Mouse (Mus musculus) brain, embryonic 14.5 days (tissue): ENCODE measurements at regions not wholly inside any gene's neighbourhood (a gene's known extent, or its start where the extent isn't known, plus 50 kb on each side); places are given as distances from the start of the nearest gene placed in this dataset.

ENCODE experiments used
- DNase-seq: peaks from one replicate; pipeline ENCODE4 v3.0.0-alpha.2; 2011; ENCODE audit warnings: low read depth
- CTCF ChIP-seq: fragments of 200-500 bp; IDR thresholded peaks from 2 replicates; pipeline ENCODE4 v1.5.1; 2012; ENCODE audit warnings: inconsistent platforms, mild to moderate bottlenecking, moderate library complexity, borderline replicate concordance; ENCODE audit not compliant: insufficient read depth, insufficient read length; ENCODE audit errors: extremely low read depth
- POLR2A ChIP-seq: fragments of 200-500 bp; IDR thresholded peaks from 2 replicates; pipeline ENCODE4 v1.6.1; 2012; ENCODE audit warnings: mild to moderate bottlenecking, inconsistent platforms, borderline replicate concordance; ENCODE audit not compliant: poor library complexity, insufficient read depth, insufficient read length, severe bottlenecking; ENCODE audit errors: extremely low read depth

GRCm38 (mm10) chr14:28626951-28627350 is 122.4 kb downstream of the Wnt5a start:
- DNase-seq, result no peak
- TF ChIP-seq POLR2A (no peak), CTCF (no peak)

GRCm38 (mm10) chr14:28635175-28635574 is 130.6 kb downstream of the Wnt5a start:
- no peak for DNase-seq
- TF ChIP-seq POLR2A, result no peak
- TF ChIP-seq CTCF, result no peak

- no peak for TF ChIP-seq POLR2A
- TF ChIP-seq CTCF, result no peak
- no peak for DNase-seq
Measured at GRCm38 (mm10) chr14:28639056-28639455, 134.5 kb downstream of the Wnt5a start.

- DNase-seq, result no peak
- TF ChIP-seq CTCF (no peak), POLR2A (no peak)
Measured at GRCm38 (mm10) chr14:28645807-28646206, 141.3 kb downstream of the Wnt5a start.

- DNase-seq, result no peak
- no peak for TF ChIP-seq POLR2A
- TF ChIP-seq CTCF, result no peak
Measured at GRCm38 (mm10) chr14:28649411-28649810, 144.9 kb downstream of the Wnt5a start.

GRCm38 (mm10) chr14:28653059-28653930 is 148.7 kb downstream of the Wnt5a start:
- TF ChIP-seq CTCF (no peak), POLR2A (no peak)
- DNase-seq, result no peak

- peak; percentile 33 for DNase-seq
- TF ChIP-seq CTCF, result no peak
- TF ChIP-seq POLR2A, result no peak
Measured at GRCm38 (mm10) chr14:28657216-28657615, 152.7 kb downstream of the Wnt5a start.

GRCm38 (mm10) chr14:28660872-28661588 is 156.5 kb downstream of the Wnt5a start:
- peak; percentile 65 for DNase-seq
- TF ChIP-seq CTCF (no peak), POLR2A (no peak)

- no peak for TF ChIP-seq CTCF
- no peak for TF ChIP-seq POLR2A
- no peak for DNase-seq
Measured at GRCm38 (mm10) chr14:28663316-28663715, 158.8 kb downstream of the Wnt5a start.

- DNase-seq, result no peak
- TF ChIP-seq CTCF (no peak), POLR2A (no peak)
Measured at GRCm38 (mm10) chr14:28664121-28664520, 159.6 kb downstream of the Wnt5a start.

- no peak for TF ChIP-seq CTCF
- TF ChIP-seq POLR2A, result no peak
- peak; percentile 83 for DNase-seq
Measured at GRCm38 (mm10) chr14:28675476-28675875, 170.9 kb downstream of the Wnt5a start.
